Mouse (Mus musculus): ENCODE results near the gene Vpreb3. TPM values are rescaled to one million over a fixed set of nuclear protein-coding genes. Genes with fewer than 3 reads are reported as not detected.

Vpreb3 gene
- polyA plus RNA-seq, 1 experiment from 2014 or later: 0.89 TPM

GRCm38 (mm10) chr10:75949053-75950045 is 6.5 kb downstream of the Vpreb3 start:
- H3K4me3 ChIP-seq (replicated peaks): no peak overlapping the region
- H3K4me1 ChIP-seq (replicated peaks): peaks cover 9% of the 10 kb centered on the region; the same call in 1 of the 2 replicates
- H3K27me3 ChIP-seq (replicated peaks): peaks cover 4% of the 10 kb centered on the region
- no peak for ATAC-seq
- no peaks in the 10 kb centered on the region for H3K9me3 ChIP-seq
- no peaks in the 10 kb centered on the region for H3K36me3 ChIP-seq
- no peak overlapping the region for H3K9ac ChIP-seq
- WGBS: 76% methylated on average over 22 of the region's 22 CpGs
- H3K4me2 ChIP-seq (replicated peaks): no peak overlapping the region
- H3K27ac ChIP-seq: no peak overlapping the region

GRCm38 (mm10) chr10:75950791-75951210 is 7.9 kb downstream of the Vpreb3 start:
- ATAC-seq: peak; percentile 64
- 3% methylated on average over 23 of the region's 23 CpGs for WGBS

GRCm38 (mm10) chr10:75951424-75952050 is 8.7 kb downstream of the Vpreb3 start:
- Histone ChIP-seq H3K27ac (no peak overlapping the region), H3K9ac (peak overlapping the region; percentile 58), H3K27me3 (replicated peaks) (peaks cover 6% of the 10 kb centered on the region), H3K36me3 (no peaks in the 10 kb centered on the region), H3K4me1 (replicated peaks) (peaks cover 11% of the 10 kb centered on the region; the same call in 1 of the 2 replicates), H3K9me3 (no peaks in the 10 kb centered on the region), H3K4me2 (replicated peaks) (peak overlapping the region; percentile 97), H3K4me3 (replicated peaks) (peak overlapping the region; percentile 40)
- WGBS: 2% methylated on average over 13 of the region's 13 CpGs
- ATAC-seq: peak; percentile 29; the same call in 1 of the 2 replicates

More at GRCm38 (mm10) chr10:75950791-75951210, 7.9 kb downstream of the Vpreb3 start:
- Histone ChIP-seq H3K36me3 (no peaks in the 10 kb centered on the region), H3K4me2 (replicated peaks) (peak overlapping the region; percentile 97), H3K9me3 (no peaks in the 10 kb centered on the region), H3K9ac (peak overlapping the region; percentile 58), H3K4me3 (replicated peaks) (peak overlapping the region; percentile 40), H3K27me3 (replicated peaks) (peaks cover 6% of the 10 kb centered on the region), H3K27ac (no peak overlapping the region), H3K4me1 (replicated peaks) (peaks cover 11% of the 10 kb centered on the region; the same call in 1 of the 2 replicates)

- ATAC-seq: no peak
- H3K4me1 ChIP-seq (replicated peaks): peaks cover 11% of the 10 kb centered on the region; the same call in 1 of the 2 replicates
These were observed 11.5 kb downstream of the Vpreb3 start, which contains the start of gene Gm5134 for GRCm38 (mm10) chr10:75954381-75954811. Gene Gm5134, plus strand, starts transcription at chr10:75954514.

GRCm38 (mm10) chr10:75973846-75974245 is 31.0 kb downstream of the Vpreb3 start:
- no peaks in the 10 kb centered on the region for H3K27me3 ChIP-seq (replicated peaks)
- H3K4me3 ChIP-seq (replicated peaks): no peak overlapping the region
- no peak for ATAC-seq
- H3K4me2 ChIP-seq (replicated peaks): no peak overlapping the region
- H3K9me3 ChIP-seq: no peaks in the 10 kb centered on the region
- H3K4me1 ChIP-seq (replicated peaks): no peaks in the 10 kb centered on the region
- H3K27ac ChIP-seq: no peak overlapping the region
- H3K36me3 ChIP-seq: no peaks in the 10 kb centered on the region
- 90% methylated on average over 10 of the region's 10 CpGs for WGBS
- no peak overlapping the region for H3K9ac ChIP-seq

More at GRCm38 (mm10) chr10:75954381-75954811, 11.5 kb downstream of the Vpreb3 start, which contains the start of gene Gm5134:
- H3K27ac ChIP-seq: no peak within 1 kb of the TSS
- H3K4me2 ChIP-seq (replicated peaks): peak within 1 kb of the TSS; percentile 53
- H3K36me3 ChIP-seq: no peaks in the 10 kb centered on the region
- 31% methylated on average over 20 of the region's 20 CpGs for WGBS
- H3K9ac ChIP-seq: no peak within 1 kb of the TSS
- peak within 1 kb of the TSS; percentile 20 for H3K4me3 ChIP-seq (replicated peaks)
- H3K9me3 ChIP-seq: no peaks in the 10 kb centered on the region
- H3K27me3 ChIP-seq (replicated peaks): peaks cover 6% of the 10 kb centered on the region

- no peak for ATAC-seq
- Histone ChIP-seq H3K36me3 (no peaks in the 10 kb centered on the region), H3K9ac (no peak overlapping the region), H3K4me2 (replicated peaks) (no peak overlapping the region), H3K4me1 (replicated peaks) (no peaks in the 10 kb centered on the region), H3K4me3 (replicated peaks) (no peak overlapping the region), H3K9me3 (no peaks in the 10 kb centered on the region), H3K27ac (no peak overlapping the region), H3K27me3 (replicated peaks) (no peaks in the 10 kb centered on the region)
- WGBS: 81% methylated on average over 5 of the region's 5 CpGs
These were observed 32.4 kb downstream of the Vpreb3 start for GRCm38 (mm10) chr10:75975216-75975615.

- H3K4me3 ChIP-seq (replicated peaks): no peak overlapping the region
- no peak overlapping the region for H3K27ac ChIP-seq
- no peaks in the 10 kb centered on the region for H3K27me3 ChIP-seq (replicated peaks)
- no peaks in the 10 kb centered on the region for H3K4me1 ChIP-seq (replicated peaks)
- no peaks in the 10 kb centered on the region for H3K36me3 ChIP-seq
- no peak for ATAC-seq
- H3K9me3 ChIP-seq: no peaks in the 10 kb centered on the region
- 52% methylated on average over 10 of the region's 10 CpGs for WGBS
- no peak overlapping the region for H3K4me2 ChIP-seq (replicated peaks)
- no peak overlapping the region for H3K9ac ChIP-seq
These were observed 35.4 kb downstream of the Vpreb3 start for GRCm38 (mm10) chr10:75978119-75978834.

- Histone ChIP-seq H3K4me1 (replicated peaks) (no peaks in the 10 kb centered on the region), H3K9me3 (no peaks in the 10 kb centered on the region), H3K4me3 (replicated peaks) (no peak overlapping the region), H3K36me3 (no peaks in the 10 kb centered on the region), H3K27ac (no peak overlapping the region), H3K27me3 (replicated peaks) (no peaks in the 10 kb centered on the region), H3K9ac (no peak overlapping the region), H3K4me2 (replicated peaks) (no peak overlapping the region)
- ATAC-seq: no peak
- 88% methylated on average over 5 of the region's 5 CpGs for WGBS
These were observed 35.9 kb downstream of the Vpreb3 start for GRCm38 (mm10) chr10:75978835-75979157.

GRCm38 (mm10) chr10:75979432-75979831 is 36.6 kb downstream of the Vpreb3 start:
- Histone ChIP-seq H3K27me3 (replicated peaks) (no peaks in the 10 kb centered on the region), H3K9me3 (no peaks in the 10 kb centered on the region), H3K36me3 (no peaks in the 10 kb centered on the region), H3K27ac (no peak overlapping the region), H3K4me3 (replicated peaks) (no peak overlapping the region), H3K4me2 (replicated peaks) (no peak overlapping the region), H3K4me1 (replicated peaks) (no peaks in the 10 kb centered on the region), H3K9ac (no peak overlapping the region)
- WGBS: 77% methylated on average over 3 of the region's 3 CpGs
- no peak for ATAC-seq

- WGBS: 84% methylated on average over 4 of the region's 4 CpGs
- Histone ChIP-seq H3K9ac (no peak overlapping the region), H3K4me3 (replicated peaks) (no peak overlapping the region), H3K4me1 (replicated peaks) (no peaks in the 10 kb centered on the region), H3K9me3 (no peaks in the 10 kb centered on the region), H3K27me3 (replicated peaks) (no peaks in the 10 kb centered on the region), H3K4me2 (replicated peaks) (no peak overlapping the region), H3K36me3 (no peaks in the 10 kb centered on the region), H3K27ac (no peak overlapping the region)
- no peak for ATAC-seq
These were observed 47.7 kb downstream of the Vpreb3 start for GRCm38 (mm10) chr10:75990430-75991042.

GRCm38 (mm10) chr10:75993616-75994240 is 50.9 kb downstream of the Vpreb3 start:
- Histone ChIP-seq H3K27ac (no peak overlapping the region), H3K9ac (no peak overlapping the region), H3K9me3 (no peaks in the 10 kb centered on the region), H3K27me3 (replicated peaks) (no peaks in the 10 kb centered on the region), H3K4me3 (replicated peaks) (no peak overlapping the region), H3K4me1 (replicated peaks) (no peaks in the 10 kb centered on the region), H3K4me2 (replicated peaks) (no peak overlapping the region), H3K36me3 (no peaks in the 10 kb centered on the region)
- ATAC-seq: no peak
- WGBS: 82% methylated on average over 15 of the region's 15 CpGs

Measured in intestine, embryonic 15.5 days (tissue).